Mouse (Mus musculus) liver, adult 2 months (tissue): ENCODE measurements around the gene Trp53.

ENCODE experiments used
- CTCF ChIP-seq: fragments of 200-500 bp; IDR thresholded peaks from 2 replicates; pipeline ENCODE4 v1.5.1; 2011; ENCODE audit warnings: low read depth, low read length, control low read depth
- POLR2A ChIP-seq: fragments of 200-500 bp; IDR thresholded peaks from 2 replicates; pipeline ENCODE4 v1.6.1; 2011; ENCODE audit warnings: low read length, control low read depth; ENCODE audit not compliant: insufficient read depth; ENCODE audit errors: extremely low read depth

GRCm38 (mm10) chr11:69603516-69603915 lies 23.4 kb downstream of the Trp53 start:
- no peak for TF ChIP-seq CTCF
- TF ChIP-seq POLR2A = no peak
